Mouse (Mus musculus) lung, adult 2 months (tissue): Measurements from ENCODE around the gene Slain2.

Source experiments
- CTCF ChIP-seq: fragments of 200-500 bp; IDR thresholded peaks from 2 replicates; pipeline ENCODE4 v1.5.1; 2011; ENCODE audit warnings: mild to moderate bottlenecking, low read length, control low read depth; ENCODE audit not compliant: insufficient read depth
- POLR2A ChIP-seq: fragments of 200-500 bp; IDR thresholded peaks from 2 replicates; pipeline ENCODE4 v1.6.1; 2011; ENCODE audit warnings: low read depth, mild to moderate bottlenecking, control low read depth, low read length, borderline replicate concordance; ENCODE audit errors: extremely low read depth

- TF ChIP-seq CTCF (no peak), POLR2A (no peak)
Measured at GRCm38 (mm10) chr5:72901866-72902265, 12.2 kb upstream of the Slain2 start.
